Mouse (Mus musculus) CH12.LX (cell line): ENCODE measurements at regions not wholly inside any gene's neighbourhood (a gene's known extent, or its start where the extent isn't known, plus 50 kb on each side); places are given as distances from the start of the nearest gene placed in this dataset.

Source experiments
- DNase-seq: peaks from one replicate; pipeline ENCODE4 v3.0.0-alpha.2; 2013; ENCODE audit errors: extremely low read depth
- H3K27ac ChIP-seq: 2 replicates; pipeline ENCODE4 v1.5.1; 2012; ENCODE audit warnings: low read depth, mild to moderate bottlenecking, control low read depth, moderate library complexity; ENCODE audit not compliant: insufficient read depth
- H3K27me3 ChIP-seq: replicated peaks from 2 replicates; pipeline ENCODE3; 2012; ENCODE audit warnings: inconsistent platforms
- H3K36me3 ChIP-seq, 2 experiments: replicated peaks in 1 of 2; 2 replicates each; pipeline versions ENCODE3 to v1.6.1; 2012; ENCODE audit warnings: inconsistent platforms in 1 of 2, low read length in 1 of 2, mild to moderate bottlenecking in 1 of 2, mixed read lengths in 1 of 2, moderate library complexity in 1 of 2; ENCODE audit not compliant: control insufficient read depth in 1 of 2, insufficient read depth in 1 of 2
- H3K4me1 ChIP-seq, 2 experiments: 2 replicates each; pipeline ENCODE4 v1.6.1; 2012; ENCODE audit warnings: inconsistent platforms in 1 of 2, moderate library complexity in 1 of 2; ENCODE audit not compliant: insufficient read depth in 2 of 2, control insufficient read depth in 1 of 2
- H3K4me2 ChIP-seq: 2 replicates; pipeline ENCODE4 v1.6.1; 2012; ENCODE audit warnings: low read depth, mild to moderate bottlenecking, control low read depth; ENCODE audit not compliant: poor library complexity, insufficient read depth, severe bottlenecking
- H3K4me3 ChIP-seq, 3 experiments: fragments of 150-350 bp in 1 of 3; sonication (generic) in 1 of 3; replicated peaks in 1 of 3; 2 replicates each; pipeline versions ENCODE3 to v1.5.1; 2011 to 2012; ENCODE audit warnings: low read depth in 2 of 3, low read length in 2 of 3, mild to moderate bottlenecking in 2 of 3, moderate library complexity in 2 of 3, control low read depth in 1 of 3, improper control_type of control experiment in 1 of 3, inconsistent platforms in 1 of 3, mixed read lengths in 1 of 3; ENCODE audit not compliant: poor library complexity in 1 of 3
- H3K79me2 ChIP-seq: replicated peaks from 2 replicates; pipeline ENCODE4 v1.6.1; 2012; ENCODE audit warnings: mild to moderate bottlenecking, moderate library complexity; ENCODE audit not compliant: control insufficient read depth, poor library complexity, insufficient read depth, severe bottlenecking; ENCODE audit errors: extremely low read depth
- H3K9ac ChIP-seq: 2 replicates; pipeline ENCODE4 v1.6.1; 2012; ENCODE audit warnings: low read depth, mild to moderate bottlenecking, control low read depth, moderate library complexity; ENCODE audit not compliant: insufficient read depth
- H3K9me3 ChIP-seq: replicated peaks from 2 replicates; pipeline ENCODE3; 2012; ENCODE audit warnings: low read length, inconsistent platforms, mixed read lengths
- BHLHE40 ChIP-seq: IDR thresholded peaks from 2 replicates; pipeline ENCODE4 v1.6.1; 2011; ENCODE audit warnings: mild to moderate bottlenecking, low read depth, low read length, improper control_type of control experiment
- CHD1 ChIP-seq: IDR thresholded peaks from 2 replicates; pipeline ENCODE4 v1.6.1; 2012; ENCODE audit warnings: low read depth, low read length, improper control_type of control experiment, inconsistent platforms
- CTCF ChIP-seq, 2 experiments: IDR thresholded peaks in 1 of 2; conservative IDR thresholded peaks in 1 of 2; 2 replicates each; pipeline ENCODE4 v1.5.1; 2011 to 2012; ENCODE audit warnings: low read depth in 2 of 2, low read length in 2 of 2, improper control_type of control experiment in 1 of 2, inconsistent platforms in 1 of 2, mild to moderate bottlenecking in 1 of 2, moderate library complexity in 1 of 2
- ELF1 ChIP-seq: IDR thresholded peaks from 2 replicates; pipeline ENCODE4 v1.6.1; 2014; ENCODE audit warnings: low read depth, mild to moderate bottlenecking, inconsistent platforms, low read length, improper control_type of control experiment
- ETS1 ChIP-seq: conservative IDR thresholded peaks from 2 replicates; pipeline ENCODE4 v1.6.1; 2012; ENCODE audit warnings: low read depth, mild to moderate bottlenecking, inconsistent platforms, low read length, improper control_type of control experiment, moderate library complexity
- GABPA ChIP-seq: IDR thresholded peaks from 2 replicates; pipeline ENCODE4 v1.6.1; 2012; ENCODE audit warnings: low read depth, low read length, improper control_type of control experiment, inconsistent platforms; ENCODE audit not compliant: insufficient replicate concordance
- HCFC1 ChIP-seq: IDR thresholded peaks from 2 replicates; pipeline ENCODE4 v1.6.1; 2012; ENCODE audit warnings: low read depth, mild to moderate bottlenecking, inconsistent platforms, low read length, improper control_type of control experiment
- IRF4 ChIP-seq: IDR thresholded peaks from 2 replicates; pipeline ENCODE4 v1.6.1; 2014; ENCODE audit warnings: low read depth, mild to moderate bottlenecking, inconsistent platforms, low read length, improper control_type of control experiment
- JUN ChIP-seq: IDR thresholded peaks from 2 replicates; pipeline ENCODE4 v1.6.1; 2011; ENCODE audit warnings: low read depth, mild to moderate bottlenecking, low read length, improper control_type of control experiment, moderate library complexity; ENCODE audit not compliant: insufficient read depth
- JUND ChIP-seq: conservative IDR thresholded peaks from 2 replicates; pipeline ENCODE4 v1.6.1; 2011; ENCODE audit warnings: low read depth, low read length, improper control_type of control experiment
- KAT2A ChIP-seq: IDR thresholded peaks from 2 replicates; pipeline ENCODE4 v1.6.1; 2012; ENCODE audit warnings: low read length, improper control_type of control experiment, inconsistent platforms; ENCODE audit not compliant: insufficient replicate concordance
- MEF2A ChIP-seq: IDR thresholded peaks from 2 replicates; pipeline ENCODE4 v1.6.1; 2014; ENCODE audit warnings: low read depth, mild to moderate bottlenecking, inconsistent platforms, low read length, improper control_type of control experiment, borderline replicate concordance
- MYC ChIP-seq: IDR thresholded peaks from 2 replicates; pipeline ENCODE4 v1.6.1; 2011; ENCODE audit warnings: low read depth, mild to moderate bottlenecking, improper control_type of control experiment, low read length
- NRF1 ChIP-seq: IDR thresholded peaks from 2 replicates; pipeline ENCODE4 v1.6.1; 2014; ENCODE audit warnings: low read depth, mild to moderate bottlenecking, inconsistent platforms, low read length, improper control_type of control experiment, moderate library complexity
- POLR2A ChIP-seq: IDR thresholded peaks from 2 replicates; pipeline ENCODE4 v1.6.1; 2011; ENCODE audit warnings: low read depth, mild to moderate bottlenecking, improper control_type of control experiment, low read length
- POLR2AphosphoS2 ChIP-seq: IDR thresholded peaks from 2 replicates; pipeline ENCODE4 v1.6.1; 2011; ENCODE audit warnings: low read depth, low read length, improper control_type of control experiment
- RCOR1 ChIP-seq: conservative IDR thresholded peaks from 2 replicates; pipeline ENCODE4 v1.6.1; 2012; ENCODE audit warnings: low read depth, mild to moderate bottlenecking, inconsistent platforms, low read length, improper control_type of control experiment
- SIN3A ChIP-seq: IDR thresholded peaks from 2 replicates; pipeline ENCODE4 v1.6.1; 2012; ENCODE audit warnings: low read length, improper control_type of control experiment, inconsistent platforms
- USF1 ChIP-seq: IDR thresholded peaks from 2 replicates; pipeline ENCODE4 v1.6.1; 2014; ENCODE audit warnings: low read depth, mild to moderate bottlenecking, inconsistent platforms, low read length, improper control_type of control experiment
- USF2 ChIP-seq: conservative IDR thresholded peaks from 2 replicates; pipeline ENCODE4 v1.6.1; 2011; ENCODE audit warnings: low read depth, low read length, improper control_type of control experiment
- dilution Hi-C: fragments of 300-500 bp; cut with MboI; formaldehyde crosslinking; loops from 2 replicates; pipeline ENCODE4 v1.14.3; 2020; ENCODE audit warnings: low sequenced_read_pairs; ENCODE audit not compliant: extremely low pct_unique_long_range_greater_than_20kb, extremely low pct_ligation_motif_present
- in situ Hi-C: fragments of 300-500 bp; cut with MboI; formaldehyde crosslinking; loops from 3 replicates; pipeline ENCODE4 v1.14.3; 2019; ENCODE audit warnings: low sequenced_read_pairs, low pct_ligation_motif_present, low pct_unique_long_range_greater_than_20kb, mixed read lengths

GRCm38 (mm10) chr8:34578043-34578442, 466.5 kb upstream of the Gm10131 start:
- DNase-seq, result no peak
- no peaks in the 10 kb centered on the region for H3K4me1 ChIP-seq
- no peaks in the 10 kb centered on the region for H3K9me3 ChIP-seq
- H3K36me3 ChIP-seq, result no peaks in the 10 kb centered on the region
- no peaks in the 10 kb centered on the region for H3K27me3 ChIP-seq
- no peak overlapping the region for H3K4me3 ChIP-seq
- H3K79me2 ChIP-seq, result no peaks in the 10 kb centered on the region
- no peak for TF ChIP-seq JUN
- TF ChIP-seq USF1, result no peak
- TF ChIP-seq JUND, result no peak
- TF ChIP-seq CHD1, result no peak
- H3K27ac ChIP-seq, result no peak overlapping the region
- in situ Hi-C loops (no loop called here), dilution Hi-C loops (no loop called here)
- no peak overlapping the region for H3K9ac ChIP-seq
- H3K4me2 ChIP-seq, result no peak overlapping the region

GRCm38 (mm10) chr8:34574009-34574408, 462.5 kb upstream of the Gm10131 start:
- dilution Hi-C loops (no loop called here), in situ Hi-C loops (no loop called here)
- Histone ChIP-seq H3K9me3 (no peaks in the 10 kb centered on the region), H3K9ac (no peak overlapping the region), H3K79me2 (no peaks in the 10 kb centered on the region), H3K4me3 (no peak overlapping the region), H3K27me3 (no peaks in the 10 kb centered on the region), H3K4me2 (no peak overlapping the region), H3K4me1 (no peaks in the 10 kb centered on the region), H3K36me3 (no peaks in the 10 kb centered on the region), H3K27ac (no peak overlapping the region)
- DNase-seq, result no peak
- TF ChIP-seq CHD1 (no peak), JUND (no peak), HCFC1 (no peak), ELF1 (no peak), SIN3A (no peak), NRF1 (no peak), MEF2A (no peak), IRF4 (no peak), JUN (no peak), CTCF (conservative IDR thresholded peaks at IDR 0.05 in 1 of 2, IDR thresholded peaks at IDR 0.05 in 1 of 2; ENCODE audit: low read depth in 2 of 2, low read length in 2 of 2) (no peak), USF2 (no peak), GABPA (no peak), ETS1 (no peak), KAT2A (no peak), MYC (no peak), USF1 (no peak), POLR2A (no peak), BHLHE40 (no peak), POLR2AphosphoS2 (no peak), RCOR1 (no peak)
